Mouse (Mus musculus) c-Kit-positive CD71-positive TER-119-positive erythroid progenitor cells, embryonic 14.5 days (primary cell): Measurements from ENCODE around the gene Cfap58.

Experiments used
- DNase-seq: peaks from one replicate; pipeline ENCODE4 v3.0.0-alpha.2; 2013; ENCODE audit warnings: low spot score

Cfap58 gene

DNA sequence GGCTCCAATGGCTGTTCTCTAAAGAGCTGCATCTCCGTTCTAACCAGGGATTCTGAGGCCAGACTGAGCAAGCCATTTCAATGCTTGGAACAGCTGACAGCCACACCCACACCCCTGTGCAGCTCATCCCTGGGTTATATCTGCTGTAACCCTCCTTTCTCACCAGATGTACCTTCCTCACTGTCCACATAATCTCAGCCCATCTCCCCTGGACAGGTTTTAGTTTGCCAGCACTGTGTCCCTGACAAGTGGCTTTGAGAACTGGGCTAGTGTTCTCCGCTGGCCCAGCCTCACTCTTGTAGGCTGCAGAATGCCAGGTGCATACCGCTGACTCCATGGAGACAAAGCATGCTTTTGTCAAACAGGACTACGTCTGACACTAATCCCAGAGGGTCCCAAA lies 20.1 kb upstream of the Cfap58 start:
- DNase-seq: no peak

DNA sequence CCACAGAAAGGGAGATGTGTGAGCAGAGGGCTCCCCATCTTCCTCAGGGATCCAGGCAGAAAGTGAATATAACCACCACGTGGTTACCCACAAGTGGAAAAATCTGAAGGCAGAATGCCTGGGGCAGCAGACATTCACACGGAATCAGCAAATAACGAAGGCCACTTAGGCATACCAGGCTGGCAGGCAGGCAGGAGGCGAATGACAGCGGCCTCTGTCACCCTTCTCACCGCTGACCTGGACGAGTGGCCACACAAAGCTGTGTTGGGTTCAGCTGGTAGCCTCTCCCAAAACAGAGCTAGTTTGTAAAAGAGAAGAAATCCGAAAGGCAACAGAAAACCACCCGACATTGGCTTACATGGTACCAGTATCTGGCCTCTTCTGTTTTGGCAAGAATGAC lies 19.5 kb upstream of the Cfap58 start:
- DNase-seq: no peak

DNA sequence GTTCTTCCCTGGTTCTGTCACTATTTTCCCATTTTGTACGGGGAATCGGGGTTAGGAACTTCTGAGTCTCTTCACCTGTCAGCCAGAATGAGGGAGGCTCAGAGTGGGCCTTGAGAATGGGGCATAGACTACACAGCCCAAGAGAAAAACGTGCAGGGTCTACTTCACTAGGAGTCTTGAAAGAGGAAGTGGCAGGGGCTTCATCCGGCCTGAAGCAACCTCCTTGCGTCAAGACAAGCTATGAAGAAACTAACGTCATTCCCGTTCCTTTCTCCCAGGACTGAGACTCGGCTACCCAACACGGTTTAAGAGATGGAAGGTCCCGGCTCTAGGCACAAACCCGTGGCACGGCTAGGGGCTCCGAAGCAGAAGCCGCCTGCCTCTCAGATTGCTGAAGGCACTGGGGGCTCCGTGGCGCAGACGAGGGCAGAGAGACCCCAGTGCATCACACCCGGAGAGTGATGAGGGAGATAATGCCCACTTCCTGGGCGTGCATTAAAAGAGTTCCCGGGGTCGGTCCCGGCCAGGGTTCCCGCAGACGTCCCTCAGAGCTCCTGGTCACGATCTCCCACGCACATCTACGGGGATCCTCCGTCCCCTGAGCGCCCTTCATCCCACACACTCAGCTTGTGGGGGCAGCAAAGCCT lies 18.9 kb upstream of the Cfap58 start:
- no peak for DNase-seq

DNA sequence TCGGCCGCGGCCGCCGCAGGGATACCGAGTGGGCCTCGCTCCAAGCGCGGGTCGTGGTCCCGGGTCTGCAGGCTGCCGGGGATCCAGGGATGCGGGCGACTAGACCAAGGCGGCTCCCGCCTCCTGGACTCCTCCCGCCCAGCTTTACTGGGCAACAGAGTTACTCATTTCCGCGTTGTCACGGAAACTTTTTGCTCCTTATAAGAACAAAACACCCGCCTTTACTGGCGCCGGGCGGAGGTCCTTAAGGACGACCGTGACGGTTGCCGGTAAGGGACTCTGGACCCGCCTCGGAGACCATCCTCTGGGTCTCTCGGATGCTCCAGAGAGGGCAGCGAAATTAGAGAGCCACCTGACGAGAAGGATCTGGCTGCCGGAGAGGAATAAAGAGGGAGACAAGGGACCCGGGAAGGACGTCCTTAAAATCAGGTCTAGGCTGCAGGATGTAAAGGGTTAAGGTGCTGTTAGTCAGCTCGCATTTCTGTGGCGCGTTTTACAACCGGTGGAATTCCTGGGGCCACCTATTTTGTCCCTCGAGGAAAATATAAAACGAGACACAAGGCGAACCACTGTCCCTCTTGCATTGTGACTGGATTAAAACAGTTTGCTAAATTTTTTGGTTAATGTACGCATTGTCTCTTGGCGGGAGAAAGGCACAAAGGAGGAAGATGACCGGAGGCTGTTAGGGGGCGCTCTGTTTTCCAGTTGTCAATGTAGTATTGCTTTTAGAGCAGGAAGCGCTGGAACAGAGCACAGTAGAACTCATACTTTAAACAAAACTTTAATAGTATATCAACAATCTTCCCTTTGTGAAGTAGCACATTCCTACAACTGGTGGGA lies 18.1 kb upstream of the Cfap58 start, which contains the start of the genes Cfap43 and Itprip:
Gene Cfap43 (minus strand): TSS at position 162 of the 840 bp plus-strand sequence.
Gene Itprip (minus strand): TSS at position 174 of the 840 bp plus-strand sequence.
- DNase-seq: peak; percentile 83

DNA sequence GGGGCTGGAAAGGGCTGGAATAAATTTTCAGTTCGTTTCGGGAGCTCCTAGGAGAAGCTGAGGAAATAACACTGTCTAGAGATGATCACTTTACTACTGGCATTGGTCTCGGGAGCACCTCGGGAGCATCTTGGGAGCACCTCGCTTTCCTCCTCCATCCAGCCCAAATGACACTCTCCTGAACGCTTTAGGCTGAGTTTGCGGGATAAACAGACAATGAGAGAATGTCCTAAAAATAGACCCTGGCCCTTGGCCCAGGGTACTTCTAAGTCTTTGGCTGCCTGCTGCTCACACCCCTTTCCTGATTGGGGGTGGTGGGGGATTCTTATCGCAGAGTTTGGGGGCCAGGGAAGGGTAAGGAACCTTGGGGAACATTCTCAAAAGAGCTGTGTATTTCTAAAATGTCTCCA lies 17.5 kb upstream of the Cfap58 start:
- no peak for DNase-seq

DNA sequence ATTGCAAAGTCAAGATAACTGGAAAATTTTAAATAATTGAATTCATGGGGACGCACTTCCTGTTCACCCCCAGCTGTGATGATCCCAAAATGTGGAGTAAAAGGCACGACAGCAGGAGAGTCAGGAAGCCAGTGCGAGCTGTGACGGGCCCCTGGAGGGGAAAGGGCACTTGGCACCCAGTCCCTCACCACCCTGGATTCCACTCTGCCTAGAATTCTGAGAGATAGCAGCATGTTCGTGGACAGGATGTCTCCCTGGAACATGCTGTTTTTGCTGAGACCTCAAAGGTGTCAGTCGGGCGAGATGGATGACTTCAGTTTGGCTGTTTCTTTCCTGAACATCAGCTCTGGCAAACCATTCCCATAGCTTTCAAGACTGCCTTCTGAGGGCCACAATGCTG lies 11.7 kb upstream of the Cfap58 start:
- DNase-seq: no peak

DNA sequence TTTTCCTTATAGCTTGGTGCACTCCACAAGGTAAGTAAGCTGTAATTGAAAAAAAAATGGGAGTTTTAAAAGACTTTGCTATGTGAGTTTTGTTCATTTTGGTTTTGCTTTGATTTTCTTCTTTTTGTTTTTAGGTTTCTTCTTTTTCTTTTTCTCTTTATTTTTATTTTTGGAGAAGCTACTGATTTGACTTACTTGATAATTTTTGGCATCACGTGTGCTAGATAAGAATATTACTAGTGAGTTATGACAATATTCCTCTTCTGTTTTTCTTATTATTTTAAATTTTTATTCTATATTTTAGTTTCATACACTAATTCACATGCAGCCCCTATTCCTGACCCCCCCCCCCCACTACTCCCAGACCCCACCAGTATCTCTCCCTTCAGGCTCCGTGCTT lies 10.4 kb upstream of the Cfap58 start:
- no peak for DNase-seq

DNA sequence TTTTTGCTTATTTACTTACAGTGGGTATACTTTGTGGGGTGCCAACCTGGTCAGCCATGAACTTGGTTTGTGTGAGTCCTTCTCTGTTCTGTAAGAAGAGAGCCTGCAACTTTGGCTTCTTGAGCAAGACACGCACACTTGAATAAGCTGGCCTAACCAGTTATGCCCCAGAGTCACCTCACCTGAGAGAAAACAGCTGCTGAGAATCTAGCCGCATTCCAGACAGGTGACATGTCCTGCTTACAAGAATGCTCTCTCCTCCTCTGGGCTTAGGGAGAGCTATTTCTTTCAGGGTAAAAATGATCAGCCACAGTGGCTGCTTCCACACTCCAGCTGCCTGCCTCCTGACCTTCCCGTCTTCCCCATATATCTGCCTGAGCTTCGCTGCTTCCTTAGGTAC lies 8.4 kb upstream of the Cfap58 start:
- DNase-seq: no peak

DNA sequence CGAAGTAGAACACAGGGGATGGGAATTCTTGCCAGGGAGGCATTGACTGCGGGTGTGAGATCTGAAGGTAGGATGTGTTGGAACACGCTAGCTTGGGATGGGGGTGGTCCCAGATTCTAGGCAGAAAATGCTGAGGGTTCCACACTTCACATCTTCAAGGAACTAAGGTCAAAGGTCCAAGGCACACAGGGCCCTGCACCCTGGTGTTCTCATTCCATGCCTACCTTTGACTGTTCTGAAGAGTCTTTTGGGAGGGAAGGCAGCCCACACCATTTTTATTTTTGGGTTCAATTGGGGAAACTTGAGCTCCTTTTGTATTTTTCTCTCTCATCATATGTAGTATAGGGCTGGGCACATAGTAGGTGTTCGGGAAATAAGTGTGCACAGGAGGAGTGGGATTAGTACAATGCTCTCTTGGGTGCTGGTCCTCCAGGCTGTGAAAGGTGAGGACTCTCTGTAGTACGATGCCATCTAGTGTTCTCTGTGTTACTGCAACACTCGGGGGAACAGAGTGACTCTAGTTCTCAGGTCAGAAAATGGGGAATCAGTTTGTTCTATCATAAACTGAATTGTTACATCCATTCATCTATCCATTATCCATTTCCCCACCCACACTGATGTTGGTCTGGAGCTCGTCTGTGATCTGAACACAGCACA lies 5.4 kb upstream of the Cfap58 start:
- DNase-seq: peak; percentile 14

DNA sequence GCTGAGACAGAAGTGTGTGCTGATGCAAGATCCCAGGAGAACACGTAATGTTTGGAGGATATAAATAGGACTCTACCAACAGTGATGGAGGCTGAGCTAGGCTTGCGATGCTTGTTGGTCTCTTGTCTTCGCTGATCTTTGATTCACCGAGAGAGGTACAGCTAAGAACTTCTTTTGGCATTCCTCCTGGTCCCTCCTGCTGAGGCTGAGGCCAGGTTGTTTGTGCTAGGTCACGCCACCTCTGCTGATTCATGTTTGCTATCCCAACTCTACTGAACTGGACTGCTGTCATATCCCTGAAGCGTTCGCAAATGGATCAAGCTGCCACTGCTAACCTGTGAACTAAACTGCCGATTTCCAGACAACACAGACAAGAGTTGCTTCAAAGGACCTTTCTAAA lies 3.3 kb upstream of the Cfap58 start:
- DNase-seq: no peak

DNA sequence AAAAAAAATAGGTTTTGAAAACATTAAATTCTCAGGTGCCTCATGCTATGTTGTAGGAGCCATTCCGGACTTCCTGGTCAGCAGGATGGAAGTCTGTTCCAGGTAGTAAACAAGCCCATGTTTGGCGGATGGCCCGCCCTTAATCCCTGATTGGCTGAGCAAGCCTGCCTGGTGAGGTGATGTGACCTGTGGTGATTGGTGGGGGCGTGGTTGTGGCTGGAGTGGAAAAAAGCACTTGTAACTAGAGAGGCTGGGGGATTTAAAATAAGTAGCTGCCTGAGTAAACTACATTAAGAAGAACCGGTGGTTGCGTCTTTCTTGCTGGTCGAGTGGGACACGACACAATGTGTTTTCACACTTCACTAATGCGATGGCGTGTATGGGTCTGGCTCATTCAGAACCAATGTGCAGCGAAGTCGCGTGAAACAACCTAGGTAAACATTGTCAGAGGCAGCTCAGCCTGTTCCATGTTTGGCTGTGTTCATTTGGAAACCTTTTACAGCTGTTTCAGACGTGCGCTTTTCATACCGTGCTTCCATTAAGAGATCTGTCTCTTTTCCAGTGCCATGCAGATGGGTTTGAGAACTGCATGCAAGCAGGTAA lies 2.7 kb upstream of the Cfap58 start:
- DNase-seq: no peak

DNA sequence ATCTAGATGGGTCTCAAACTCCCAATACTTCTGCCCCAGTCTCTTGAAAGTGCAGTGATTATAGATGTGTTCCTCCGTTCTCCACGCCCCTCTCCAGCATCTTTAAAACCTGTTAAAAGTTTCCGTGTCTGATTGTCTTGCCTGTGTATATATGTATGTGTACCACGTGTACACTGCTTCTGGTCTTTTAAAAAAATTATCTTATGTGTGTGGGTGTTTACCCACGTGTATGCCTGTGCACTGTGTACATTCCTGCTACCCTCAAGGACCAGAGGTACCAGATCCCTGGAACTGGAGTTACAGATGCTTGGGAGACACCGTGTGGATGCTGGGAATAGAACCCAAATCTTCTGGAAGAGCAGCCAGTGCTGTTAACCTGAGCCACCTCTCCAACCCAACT lies 1.9 kb upstream of the Cfap58 start:
- no peak for DNase-seq

DNA sequence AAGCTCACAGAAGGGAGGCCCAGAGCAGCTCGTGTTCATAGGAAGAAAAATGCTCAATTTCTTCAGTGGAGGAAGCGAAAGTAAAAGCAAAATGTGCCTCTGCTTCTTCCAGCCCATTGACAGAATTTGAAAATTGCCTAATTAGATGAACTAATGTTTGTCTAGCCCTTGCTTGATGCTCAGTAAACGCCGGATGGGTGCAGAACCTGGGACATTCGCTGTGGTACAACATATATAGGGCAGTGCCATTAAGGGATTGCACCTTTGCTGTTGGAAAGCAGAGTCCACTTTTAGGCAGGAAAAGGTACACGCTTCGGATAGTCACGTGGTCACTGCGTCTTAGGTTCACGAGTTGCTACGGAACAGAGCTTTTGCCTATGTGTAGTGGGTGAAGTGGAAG lies 985 bp upstream of the Cfap58 start:
- DNase-seq: no peak

DNA sequence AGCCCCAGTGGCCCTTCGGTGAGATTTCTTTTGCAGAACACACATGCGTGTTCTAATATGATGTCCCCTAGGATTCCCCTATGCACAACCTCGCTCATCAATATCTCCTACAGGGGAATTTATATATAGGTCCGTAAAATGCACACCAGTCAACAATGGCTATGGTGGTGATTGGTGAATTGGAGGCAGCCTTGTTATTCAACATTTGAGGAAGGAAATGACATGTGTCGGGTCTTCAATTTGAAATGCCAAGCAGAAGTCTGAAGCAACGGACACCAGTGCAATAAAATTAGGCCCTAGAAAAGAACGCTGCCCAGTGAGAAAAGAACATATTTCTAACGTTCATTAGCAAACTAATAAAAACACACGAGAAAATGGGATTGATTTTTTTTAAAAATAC lies 537 bp upstream of the Cfap58 start:
- DNase-seq: no peak

DNA sequence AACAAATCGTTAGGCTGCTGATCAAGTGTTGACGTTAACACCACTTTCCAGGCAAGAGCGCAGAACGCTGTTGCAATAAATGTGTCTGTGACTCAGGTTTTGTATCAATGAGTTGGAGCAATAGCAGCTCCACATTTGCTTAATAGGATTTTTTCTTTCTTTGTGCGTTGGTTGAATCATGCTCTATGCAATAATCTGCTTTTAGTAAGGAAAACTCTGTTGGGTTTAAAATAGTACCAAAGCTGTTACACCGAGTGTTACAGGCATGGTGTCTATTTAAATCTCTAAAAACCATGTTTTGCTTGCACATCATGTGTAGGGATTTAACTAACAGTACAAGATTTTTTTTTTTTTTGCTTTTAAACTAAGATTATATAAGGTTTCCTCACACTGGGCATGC lies 1.9 kb downstream of the Cfap58 start:
- no peak for DNase-seq

DNA sequence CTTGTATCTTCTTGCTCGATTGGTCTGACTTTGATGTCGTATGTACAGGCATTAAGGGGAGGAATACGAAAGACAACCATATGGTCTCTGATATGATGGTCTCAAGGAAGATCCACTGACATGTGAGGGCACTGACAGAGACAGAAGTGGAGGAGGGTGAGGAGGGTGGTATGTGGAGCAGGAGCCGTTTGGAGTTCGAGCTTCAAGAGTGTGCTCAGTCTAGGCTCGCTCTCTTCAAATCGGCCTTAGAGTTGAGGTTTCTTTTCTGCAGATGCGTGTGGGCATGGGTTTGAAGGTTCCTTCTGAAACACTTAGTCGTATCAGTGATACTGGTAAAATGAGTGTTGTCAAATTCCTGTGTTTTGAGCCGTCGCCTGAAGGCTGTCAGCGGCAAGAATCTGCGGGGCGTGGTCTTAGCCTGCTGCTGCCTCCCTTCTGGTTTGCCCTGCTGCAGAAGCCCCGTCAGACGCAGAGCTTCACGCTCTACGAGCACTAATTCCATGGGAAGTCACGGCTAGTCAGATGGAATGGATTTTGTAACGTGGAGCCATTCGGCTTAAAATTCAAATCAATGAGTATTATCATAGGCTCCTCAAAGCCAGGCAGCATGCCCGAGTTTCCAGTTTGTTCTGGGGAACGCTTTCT lies 9.5 kb downstream of the Cfap58 start:
- no peak for DNase-seq

DNA sequence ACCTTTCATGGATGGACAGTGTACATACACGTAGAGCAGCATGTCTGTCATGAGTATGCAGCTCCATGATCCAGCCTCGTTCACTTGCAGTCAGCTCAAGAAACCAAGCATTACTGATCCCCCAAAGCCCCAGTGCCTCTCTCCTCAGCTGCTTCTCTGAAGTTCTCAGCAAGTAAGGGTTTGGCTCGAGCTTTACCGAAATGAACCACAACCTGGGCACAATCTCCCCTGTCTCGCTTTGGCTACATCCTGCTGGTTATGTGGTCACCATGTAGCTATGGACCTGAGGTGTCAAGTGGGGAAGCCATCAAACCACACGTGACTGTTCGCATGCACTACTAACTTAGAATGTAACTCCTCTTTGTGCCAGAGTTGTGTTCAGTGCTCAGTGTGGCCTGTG lies 13.5 kb downstream of the Cfap58 start:
- DNase-seq: no peak

DNA sequence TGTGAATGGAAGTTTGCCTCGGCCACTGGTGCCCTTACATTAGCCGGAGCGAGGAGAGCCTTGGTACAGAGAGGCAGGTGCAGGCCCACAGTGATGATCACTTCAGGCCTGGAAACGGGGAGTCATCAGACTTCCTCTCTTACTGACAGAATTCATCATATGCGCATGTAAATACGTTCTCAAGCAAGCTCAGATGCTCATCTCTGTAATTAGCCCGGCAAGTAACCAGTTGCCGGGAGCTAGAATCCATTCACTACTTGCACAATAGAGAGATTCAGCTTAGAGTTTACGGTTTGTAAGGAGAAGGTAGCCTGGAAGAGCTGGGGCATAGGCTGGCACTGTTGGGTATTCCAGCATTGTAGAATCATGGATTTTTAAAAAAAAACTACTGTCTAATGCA lies 15.7 kb downstream of the Cfap58 start:
- DNase-seq: no peak

DNA sequence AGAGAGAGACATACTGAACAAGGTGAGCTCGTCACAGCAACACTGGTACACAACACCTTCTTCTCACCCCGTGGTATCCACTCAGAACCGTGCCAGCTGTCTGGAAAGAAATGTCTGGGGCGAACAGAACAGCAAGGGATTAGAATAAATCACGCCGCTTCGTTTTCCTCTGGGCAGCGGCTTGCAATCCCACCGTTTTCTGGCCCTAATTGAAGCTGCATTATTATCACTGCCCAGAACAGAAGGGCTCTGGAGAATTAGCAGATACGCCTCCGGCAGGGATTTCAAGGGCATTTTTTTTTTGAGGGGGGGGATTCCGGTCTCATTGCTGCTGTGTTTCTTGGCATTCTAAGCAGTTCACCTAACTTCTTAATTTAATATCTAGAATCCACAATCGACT lies 20.7 kb downstream of the Cfap58 start:
- no peak for DNase-seq

DNA sequence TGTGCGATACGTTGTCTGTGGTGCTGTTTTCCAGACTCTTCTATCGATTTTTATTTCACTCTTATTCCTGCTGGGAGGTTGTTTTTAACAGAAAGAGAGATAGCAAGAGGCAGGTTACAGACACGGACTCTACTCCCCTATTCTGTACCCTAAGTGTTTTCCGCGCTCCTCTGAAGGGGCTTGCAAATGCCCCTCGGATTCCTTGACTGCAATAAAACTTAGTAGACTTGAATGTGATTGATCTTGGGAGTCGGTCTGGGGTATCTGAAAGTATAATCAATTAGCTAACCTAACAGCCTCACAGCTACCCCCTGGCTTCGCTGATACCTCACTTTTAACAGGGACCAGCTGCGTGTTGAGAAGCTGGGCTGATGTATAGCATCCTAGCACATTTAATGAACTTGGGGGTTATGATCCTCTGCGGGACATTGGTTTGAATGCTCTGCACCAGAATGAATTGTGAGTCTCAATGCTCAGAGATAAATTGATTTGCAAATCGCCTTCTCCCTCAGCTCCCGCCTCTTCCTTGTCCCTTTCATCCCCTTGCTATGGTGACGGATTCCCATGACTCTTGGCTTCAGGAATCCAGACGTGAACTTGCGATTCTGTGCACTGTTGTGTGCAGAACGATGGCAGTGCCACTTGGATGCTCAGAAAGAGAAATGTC lies 31.7 kb downstream of the Cfap58 start:
- no peak for DNase-seq

DNA sequence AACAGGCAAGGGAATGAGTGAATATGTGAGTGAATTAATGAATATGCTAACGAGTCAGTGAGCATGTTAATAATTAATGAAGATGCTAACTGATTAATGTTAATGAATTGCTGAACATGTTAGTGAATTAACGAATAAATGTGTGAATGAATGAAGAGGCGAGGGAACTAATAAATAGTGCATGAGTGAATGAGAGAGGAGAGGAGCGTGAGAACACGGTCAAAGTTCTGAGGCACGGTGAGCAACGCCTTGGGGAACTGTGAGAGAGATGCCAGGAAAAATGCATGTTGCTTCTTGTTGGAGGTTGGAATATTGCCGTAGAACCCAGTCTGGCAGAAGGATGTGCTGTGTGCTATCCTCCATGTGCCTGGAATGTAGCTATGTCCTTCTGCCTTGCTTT lies 33.6 kb downstream of the Cfap58 start:
- no peak for DNase-seq
